Mouse (Mus musculus) neural tube, embryonic 11.5 days (tissue): ENCODE data around the gene Blmh. TPM values are rescaled to one million over a fixed set of nuclear protein-coding genes. Genes with fewer than 3 reads are reported as not detected.

Experiments used
- ATAC-seq: fragments of 200-750 bp; cut with Nextera tagmentation; 2 replicates; pipeline ENCODE4 v1.8.0; 2017; ENCODE audit warnings: moderate number of reproducible peaks, mild to moderate bottlenecking, moderate TSS enrichment, moderate library complexity; ENCODE audit not compliant: insufficient read depth, low FRiP score, low TSS enrichment
- DNase-seq: peaks from one replicate; pipeline ENCODE4 v3.0.0-alpha.2; 2015; ENCODE audit warnings: low spot score
- H3K27ac ChIP-seq: fragments of 300-500 bp; sonication (generic); 2 replicates; pipeline ENCODE4 v1.5.1; 2014; ENCODE audit warnings: low read depth, mild to moderate bottlenecking, low read length
- H3K27me3 ChIP-seq: fragments of 300-500 bp; sonication (generic); 2 replicates; pipeline ENCODE4 v1.6.1; 2014; ENCODE audit warnings: mild to moderate bottlenecking, low read length, mixed read lengths; ENCODE audit not compliant: control insufficient read depth, insufficient read depth
- H3K36me3 ChIP-seq: fragments of 300-500 bp; sonication (generic); 2 replicates; pipeline ENCODE4 v1.6.1; 2014; ENCODE audit warnings: mild to moderate bottlenecking, low read length, moderate library complexity, mixed read lengths; ENCODE audit not compliant: control insufficient read depth, insufficient read depth
- H3K4me1 ChIP-seq: fragments of 300-500 bp; sonication (generic); 2 replicates; pipeline ENCODE4 v1.6.1; 2014; ENCODE audit warnings: low read length, mixed read lengths; ENCODE audit not compliant: control insufficient read depth, insufficient read depth
- H3K4me2 ChIP-seq: fragments of 300-500 bp; sonication (generic); 2 replicates; pipeline ENCODE4 v1.6.1; 2014; ENCODE audit warnings: low read depth, mild to moderate bottlenecking, moderate library complexity
- H3K4me3 ChIP-seq: fragments of 300-500 bp; sonication (generic); 2 replicates; pipeline ENCODE4 v1.5.1; 2014; ENCODE audit warnings: low read depth, low read length
- H3K9ac ChIP-seq: fragments of 300-500 bp; sonication (generic); 2 replicates; pipeline ENCODE4 v1.6.1; 2014; ENCODE audit warnings: mild to moderate bottlenecking, low read length
- H3K9me3 ChIP-seq: fragments of 300-500 bp; sonication (generic); 2 replicates; pipeline ENCODE4 v1.6.1; 2016; ENCODE audit warnings: low read length; ENCODE audit not compliant: control insufficient read depth
- WGBS: fragments of 180-500 bp; shearing (Covaris S2); extraction: QIAGEN DNeasy Blood & Tissue Kit; methylation state at CpG from one replicate; pipeline ENCODE4 v1.1.7; 2014; 5-methylcytosine and 5-hydroxymethylcytosine counted together
- polyA plus RNA-seq: library from polyadenylated mRNA; unstranded; fragments of >200 nt; fragmentation: Nextera tagmentation; extraction: Ambion mirVana; gene quantifications from 2 replicates; pipeline ENCODE4 v1.2.1, GENCODE M21; 2014

Blmh gene
- polyA plus RNA-seq, 1 experiment from 2014 or later = 180 TPM

DNA sequence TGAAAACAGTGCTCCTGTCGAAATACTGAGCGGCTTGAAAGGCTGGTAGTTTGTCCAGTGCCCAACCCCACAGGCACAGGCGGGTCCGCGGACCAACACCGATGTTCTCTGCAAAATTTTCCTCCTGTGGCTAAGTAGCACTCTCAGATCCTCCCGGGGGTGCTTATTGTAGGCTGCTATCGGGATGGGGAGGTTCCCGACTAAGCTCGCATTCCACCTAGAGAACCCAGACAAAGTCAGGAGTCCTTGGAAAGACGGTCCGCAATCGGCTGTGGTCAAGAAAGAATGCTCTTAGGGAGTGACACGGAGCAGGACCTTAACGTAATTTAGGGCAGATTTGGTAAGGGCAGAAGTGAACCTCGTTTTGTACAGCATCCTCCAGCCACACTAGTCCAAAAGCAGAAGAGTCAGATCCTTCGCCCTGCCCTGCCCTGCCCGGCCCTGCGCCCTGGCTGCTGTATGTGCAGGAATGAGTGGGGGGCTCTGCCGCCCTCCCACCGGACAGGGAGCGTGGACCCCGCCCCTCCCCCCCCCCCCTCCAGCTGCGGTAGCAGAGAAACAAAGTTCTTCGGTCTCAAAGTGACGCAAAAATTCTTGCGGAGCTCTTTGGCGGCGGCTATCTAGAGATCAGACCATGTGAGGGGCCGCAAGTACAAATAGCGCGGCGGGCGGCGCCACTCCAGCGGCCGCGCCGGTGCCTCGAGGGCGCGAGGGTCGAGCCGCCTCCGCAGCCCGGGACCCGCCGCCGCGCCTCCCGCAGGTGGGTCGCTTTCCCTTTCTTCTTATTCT lies 73.5 kb downstream of the Blmh start, which contains the start of gene Slc6a4:
Gene Slc6a4, plus strand, starts transcription at position 688 of the 789 bp plus-strand sequence.
- DNase-seq (peak; percentile 63), ATAC-seq (no peak)
- Histone ChIP-seq H3K27me3 (peaks cover 36% of the 10 kb centered on the region), H3K36me3 (no peaks in the 10 kb centered on the region), H3K27ac (no peak within 1 kb of the TSS), H3K4me1 (peaks cover 8% of the 10 kb centered on the region; the same call in 1 of the 2 replicates), H3K4me3 (peak within 1 kb of the TSS; percentile 39), H3K4me2 (peak within 1 kb of the TSS; percentile 81), H3K9me3 (no peaks in the 10 kb centered on the region), H3K9ac (peak within 1 kb of the TSS; percentile 44)
- under 1% methylated on average over 51 of the region's 52 CpGs for WGBS

DNA sequence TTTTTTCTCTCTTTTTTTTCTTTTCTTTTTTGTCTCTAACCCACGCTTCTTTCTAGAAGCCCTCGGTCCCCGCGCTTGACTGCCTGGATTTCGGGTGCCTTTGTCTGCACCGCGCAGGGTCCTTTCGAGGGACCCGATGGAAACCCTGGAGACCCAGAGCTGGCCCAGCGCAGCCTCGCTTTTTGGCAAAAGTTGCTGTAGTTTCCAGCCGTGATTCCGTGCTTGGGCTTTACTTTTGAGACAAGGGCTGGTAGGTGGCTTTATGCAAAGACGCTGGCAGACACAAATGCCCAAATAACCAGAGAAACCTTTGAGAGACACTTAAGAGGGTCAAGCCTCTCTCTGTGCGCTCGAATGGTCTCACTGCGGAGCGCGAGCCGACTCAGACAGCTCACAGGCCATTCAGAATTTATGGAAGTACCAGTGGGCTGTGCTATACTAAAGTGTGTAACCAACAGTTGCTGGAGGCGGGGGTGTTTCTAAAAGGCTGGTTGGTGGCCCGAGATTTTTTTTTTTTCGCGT lies 74.2 kb downstream of the Blmh start:
- Histone ChIP-seq H3K4me2 (peak overlapping the region; percentile 81), H3K27me3 (peaks cover 36% of the 10 kb centered on the region), H3K9me3 (no peaks in the 10 kb centered on the region), H3K27ac (no peak overlapping the region), H3K4me3 (peak overlapping the region; percentile 39), H3K9ac (no peak overlapping the region; the same call in 1 of the 2 replicates), H3K4me1 (peaks cover 8% of the 10 kb centered on the region; the same call in 1 of the 2 replicates), H3K36me3 (no peaks in the 10 kb centered on the region)
- WGBS = 8% methylated on average over 24 of the region's 24 CpGs
- ATAC-seq (no peak), DNase-seq (peak; percentile 56)

DNA sequence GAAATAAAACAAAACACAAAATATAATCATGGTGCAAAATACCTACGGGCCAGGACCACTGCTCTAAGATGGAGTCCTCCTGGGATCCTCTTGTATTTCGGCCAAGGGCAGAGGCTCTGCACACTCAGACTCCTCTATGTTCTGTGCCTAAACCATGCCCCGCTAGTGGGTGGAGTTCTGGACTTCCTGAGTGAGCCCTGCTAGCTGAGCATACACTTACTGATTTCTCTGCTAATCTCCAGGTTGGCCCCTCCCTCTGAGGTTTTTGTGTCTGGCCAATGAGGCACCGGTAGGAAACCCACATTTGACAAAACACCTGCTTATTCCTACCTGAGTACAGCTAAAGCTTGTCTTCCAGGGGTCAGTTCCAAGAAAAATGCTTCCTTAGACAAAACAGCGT lies 76.1 kb downstream of the Blmh start:
- Histone ChIP-seq H3K4me2 (no peak overlapping the region), H3K4me3 (no peak overlapping the region), H3K36me3 (no peaks in the 10 kb centered on the region), H3K27me3 (peaks cover 36% of the 10 kb centered on the region), H3K9me3 (no peaks in the 10 kb centered on the region), H3K4me1 (peaks cover 8% of the 10 kb centered on the region; the same call in 1 of the 2 replicates), H3K9ac (no peak overlapping the region), H3K27ac (no peak overlapping the region)
- no peak for DNase-seq
- WGBS = 70% methylated on average over 5 of the region's 5 CpGs
- no peak for ATAC-seq

- Histone ChIP-seq H3K4me2 (no peak overlapping the region), H3K9ac (no peak overlapping the region), H3K27me3 (peaks cover 26% of the 10 kb centered on the region), H3K36me3 (no peaks in the 10 kb centered on the region), H3K9me3 (no peaks in the 10 kb centered on the region), H3K4me3 (no peak overlapping the region), H3K4me1 (peaks cover 8% of the 10 kb centered on the region; the same call in 1 of the 2 replicates), H3K27ac (no peak overlapping the region)
- ATAC-seq (no peak), DNase-seq (no peak)
- WGBS = 95% methylated on average over 1 of the region's 1 CpGs
Measured at GRCm38 (mm10) chr11:77002361-77002760, 77.8 kb downstream of the Blmh start.

DNA sequence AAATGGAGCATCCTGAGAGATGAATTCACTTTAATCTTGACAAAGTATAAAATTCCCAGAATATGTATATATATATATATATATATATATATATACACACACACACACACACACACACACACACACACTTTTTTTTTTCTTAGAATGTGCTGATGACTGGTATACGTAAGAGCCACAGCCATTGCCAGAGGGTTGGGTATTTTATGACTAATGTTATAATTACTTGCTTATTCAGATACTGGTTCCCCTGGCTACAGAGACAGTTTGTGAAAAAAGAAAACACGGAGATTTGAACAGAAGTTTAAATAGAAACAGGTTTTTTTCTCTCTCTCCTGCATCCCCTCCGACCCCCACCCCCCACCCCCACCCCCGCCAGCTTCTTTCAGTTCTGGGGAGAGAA lies 81.3 kb downstream of the Blmh start:
- Histone ChIP-seq H3K27ac (no peak overlapping the region), H3K36me3 (no peaks in the 10 kb centered on the region), H3K4me3 (no peak overlapping the region), H3K27me3 (no peaks in the 10 kb centered on the region), H3K4me1 (no peaks in the 10 kb centered on the region), H3K9me3 (no peaks in the 10 kb centered on the region), H3K9ac (no peak overlapping the region), H3K4me2 (no peak overlapping the region)
- WGBS = 65% methylated on average over 4 of the region's 4 CpGs
- ATAC-seq (no peak), DNase-seq (no peak)

GRCm38 (mm10) chr11:77006616-77007015 lies 82.0 kb downstream of the Blmh start:
- no peak overlapping the region for H3K9ac ChIP-seq
- no peaks in the 10 kb centered on the region for H3K36me3 ChIP-seq
- WGBS = 55% methylated on average over 6 of the region's 6 CpGs
- H3K4me2 ChIP-seq = no peak overlapping the region
- no peaks in the 10 kb centered on the region for H3K27me3 ChIP-seq
- H3K27ac ChIP-seq = no peak overlapping the region
- ATAC-seq (no peak), DNase-seq (no peak)
- H3K4me3 ChIP-seq = no peak overlapping the region
- H3K9me3 ChIP-seq = no peaks in the 10 kb centered on the region
- H3K4me1 ChIP-seq = no peaks in the 10 kb centered on the region

- Histone ChIP-seq H3K27ac (no peak overlapping the region), H3K4me2 (no peak overlapping the region), H3K9ac (no peak overlapping the region), H3K36me3 (no peaks in the 10 kb centered on the region), H3K27me3 (no peaks in the 10 kb centered on the region), H3K4me3 (no peak overlapping the region), H3K9me3 (no peaks in the 10 kb centered on the region), H3K4me1 (no peaks in the 10 kb centered on the region)
- DNase-seq = no peak
- 81% methylated on average over 16 of the region's 16 CpGs for WGBS
- ATAC-seq = no peak
Measured at GRCm38 (mm10) chr11:77009069-77010025, 84.7 kb downstream of the Blmh start.

GRCm38 (mm10) chr11:77010762-77011475 lies 86.3 kb downstream of the Blmh start:
- DNase-seq (no peak), ATAC-seq (no peak)
- Histone ChIP-seq H3K36me3 (no peaks in the 10 kb centered on the region), H3K4me3 (no peak overlapping the region), H3K9ac (no peak overlapping the region), H3K4me2 (no peak overlapping the region), H3K27ac (no peak overlapping the region), H3K9me3 (no peaks in the 10 kb centered on the region), H3K4me1 (no peaks in the 10 kb centered on the region), H3K27me3 (no peaks in the 10 kb centered on the region)
- 85% methylated on average over 10 of the region's 10 CpGs for WGBS
